Mouse (Mus musculus) adipocyte (in vitro differentiated cells): ENCODE measurements at regions not wholly inside any gene's neighbourhood (a gene's known extent, or its start where the extent isn't known, plus 50 kb on each side); places are given as distances from the start of the nearest gene placed in this dataset.
"Not testable (repeated sequence)": the region's sequence is repeated elsewhere in the genome, so short reads cannot be mapped to it uniquely, and the experiment has no call there.

Experiments used
- DNase-seq: peaks from one replicate; pipeline ENCODE4 v3.0.0-alpha.2; 2016; ENCODE audit warnings: low spot score

DNA sequence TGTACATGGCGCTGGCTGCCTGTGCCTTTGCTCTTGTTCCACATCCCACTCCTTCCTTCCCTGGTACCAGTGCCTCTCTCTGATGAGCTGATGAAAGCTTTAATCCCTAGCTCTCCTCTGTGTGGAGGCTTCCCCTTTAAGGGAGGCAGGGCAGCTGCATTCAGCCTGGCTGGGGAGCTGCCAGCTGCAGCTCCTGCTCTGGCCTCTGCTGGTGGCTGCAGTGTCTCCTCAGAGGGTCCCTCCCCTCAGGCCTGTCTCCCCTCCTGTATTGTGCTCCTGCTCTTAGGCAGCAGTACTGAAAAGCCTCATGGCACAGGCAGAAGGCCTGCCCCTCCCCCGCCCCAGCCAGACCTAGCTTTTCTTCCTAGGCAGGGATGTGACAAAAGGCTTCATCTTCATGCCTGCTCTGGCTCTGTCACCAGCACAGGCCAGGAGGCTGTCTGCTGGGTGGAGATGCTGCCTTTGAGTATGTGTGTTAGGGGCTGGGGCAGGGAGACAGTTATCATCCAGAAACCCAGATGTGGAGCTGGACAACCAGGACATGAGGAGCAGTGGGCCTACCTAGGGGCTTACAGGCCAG lies 97.7 kb upstream of the Zcchc13 start:
- DNase-seq, result not testable (repeated sequence)

GRCm38 (mm10) chrX:103533306-103533705 lies 97.1 kb upstream of the Zcchc13 start:
- DNase-seq, result no peak

DNA sequence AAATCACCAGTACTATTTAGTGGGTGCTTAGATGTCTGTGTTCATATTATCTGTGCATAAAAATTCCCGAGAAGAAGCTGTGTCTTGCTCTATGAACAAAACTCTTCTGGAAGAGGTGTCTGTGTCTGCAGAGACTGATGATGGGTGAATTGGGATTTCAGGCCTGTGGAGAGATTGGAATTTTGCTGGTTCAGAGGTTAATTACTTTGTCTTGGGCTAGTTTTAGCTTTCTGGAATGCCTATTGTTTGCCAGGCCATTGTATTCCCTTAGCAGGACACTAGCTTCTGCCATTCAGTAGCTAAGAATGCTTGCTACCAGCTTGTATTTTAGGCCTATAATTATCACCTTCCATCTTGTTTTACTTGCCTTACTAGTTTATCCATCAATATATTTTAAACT lies 96.6 kb upstream of the Zcchc13 start:
- DNase-seq, result no peak

- DNase-seq, result no peak
Measured at GRCm38 (mm10) chrX:103546490-103547202, 83.7 kb upstream of the Zcchc13 start.

GRCm38 (mm10) chrX:103551304-103551703 lies 79.1 kb upstream of the Zcchc13 start:
- no peak for DNase-seq

- no peak for DNase-seq
Measured at GRCm38 (mm10) chrX:103553196-103553595, 77.2 kb upstream of the Zcchc13 start.

DNA sequence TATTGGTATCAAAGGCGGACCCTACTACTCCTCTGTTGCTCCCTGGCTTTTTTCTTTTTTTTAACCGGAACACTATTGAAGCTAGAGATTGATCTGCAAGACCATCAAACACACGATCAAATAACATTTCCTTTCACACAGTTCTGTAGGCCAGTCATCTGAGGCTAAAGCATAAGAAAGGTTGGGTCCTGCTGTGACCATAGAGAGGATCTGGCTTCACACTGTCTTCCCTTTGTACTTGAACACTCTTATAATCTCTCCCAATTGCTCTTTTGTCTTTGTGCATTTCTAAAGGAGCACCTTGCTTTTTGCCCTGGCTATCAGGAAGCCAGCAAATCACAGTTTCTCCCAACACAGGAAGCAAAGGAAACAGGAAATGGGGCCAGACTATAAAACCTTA lies 76.8 kb upstream of the Zcchc13 start:
- DNase-seq, result no peak

GRCm38 (mm10) chrX:103555041-103555986 lies 75.1 kb upstream of the Zcchc13 start:
- DNase-seq, result not testable (repeated sequence)

DNA sequence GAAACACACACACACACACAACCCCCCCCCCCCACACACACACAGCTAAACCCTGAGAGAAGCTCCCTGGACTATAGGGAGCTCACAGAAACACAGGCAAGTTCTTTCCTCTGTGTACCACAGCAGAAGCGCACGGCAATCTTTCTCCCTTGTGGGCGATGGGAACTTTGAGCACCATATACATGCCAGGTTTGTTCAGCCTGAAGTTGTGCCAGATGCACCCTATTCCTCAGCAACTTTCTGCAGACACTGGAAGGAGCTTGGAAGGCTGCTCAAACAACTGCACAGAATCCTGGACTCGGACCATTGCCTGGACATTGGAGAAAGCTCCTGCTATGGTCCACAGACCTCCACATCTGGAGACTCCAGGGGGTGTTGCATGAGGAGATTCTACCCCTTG lies 74.3 kb upstream of the Zcchc13 start:
- DNase-seq, result peak; percentile 55

- peak; percentile 70 for DNase-seq
Measured at GRCm38 (mm10) chrX:103556681-103557490, 73.5 kb upstream of the Zcchc13 start.

GRCm38 (mm10) chrX:103557496-103557895 lies 72.9 kb upstream of the Zcchc13 start:
- DNase-seq, result peak; percentile 63

- DNase-seq, result peak; percentile 66
Measured at GRCm38 (mm10) chrX:103563531-103564246, 66.7 kb upstream of the Zcchc13 start.

- no peak for DNase-seq
Measured at GRCm38 (mm10) chrX:103573344-103573743, 57.0 kb upstream of the Zcchc13 start.

DNA sequence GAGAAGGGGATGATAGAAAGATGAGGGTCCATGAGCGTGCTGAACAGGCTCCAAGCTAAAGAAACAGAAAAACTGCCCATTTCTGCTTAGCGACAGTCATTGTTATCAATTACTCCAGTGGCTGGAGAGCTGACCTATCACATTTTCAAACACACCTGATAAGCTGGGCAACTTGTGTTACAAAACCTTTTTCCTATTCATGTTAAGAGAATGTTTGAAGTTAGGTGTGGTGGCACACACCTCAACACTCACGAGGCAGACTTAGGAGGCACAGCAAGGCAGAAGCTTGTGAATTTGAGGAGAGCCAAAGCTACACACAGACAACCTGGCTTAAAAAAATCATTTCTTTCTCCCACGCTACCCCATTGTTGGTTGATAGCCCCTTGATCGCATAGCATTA lies 50.9 kb upstream of the Zcchc13 start:
- DNase-seq, result no peak
